Mouse (Mus musculus) CH12.LX (cell line): ENCODE measurements around the gene Plxna2. TPM values are rescaled to one million over a fixed set of nuclear protein-coding genes. Genes with fewer than 3 reads are reported as not detected.

ENCODE experiments used
- DNase-seq: peaks from one replicate; pipeline ENCODE4 v3.0.0-alpha.2; 2013; ENCODE audit errors: extremely low read depth
- H3K27ac ChIP-seq: 2 replicates; pipeline ENCODE4 v1.5.1; 2012; ENCODE audit warnings: low read depth, mild to moderate bottlenecking, control low read depth, moderate library complexity; ENCODE audit not compliant: insufficient read depth
- H3K27me3 ChIP-seq: replicated peaks from 2 replicates; pipeline ENCODE3; 2012; ENCODE audit warnings: inconsistent platforms
- H3K36me3 ChIP-seq, 2 experiments: replicated peaks in 1 of 2; 2 replicates each; pipeline versions ENCODE3 to v1.6.1; 2012; ENCODE audit warnings: inconsistent platforms in 1 of 2, low read length in 1 of 2, mild to moderate bottlenecking in 1 of 2, mixed read lengths in 1 of 2, moderate library complexity in 1 of 2; ENCODE audit not compliant: control insufficient read depth in 1 of 2, insufficient read depth in 1 of 2
- H3K4me1 ChIP-seq, 2 experiments: 2 replicates each; pipeline ENCODE4 v1.6.1; 2012; ENCODE audit warnings: inconsistent platforms in 1 of 2, moderate library complexity in 1 of 2; ENCODE audit not compliant: insufficient read depth in 2 of 2, control insufficient read depth in 1 of 2
- H3K4me2 ChIP-seq: 2 replicates; pipeline ENCODE4 v1.6.1; 2012; ENCODE audit warnings: low read depth, mild to moderate bottlenecking, control low read depth; ENCODE audit not compliant: poor library complexity, insufficient read depth, severe bottlenecking
- H3K4me3 ChIP-seq, 3 experiments: fragments of 150-350 bp in 1 of 3; sonication (generic) in 1 of 3; replicated peaks in 1 of 3; 2 replicates each; pipeline versions ENCODE3 to v1.5.1; 2011 to 2012; ENCODE audit warnings: low read depth in 2 of 3, low read length in 2 of 3, mild to moderate bottlenecking in 2 of 3, moderate library complexity in 2 of 3, control low read depth in 1 of 3, improper control_type of control experiment in 1 of 3, inconsistent platforms in 1 of 3, mixed read lengths in 1 of 3; ENCODE audit not compliant: poor library complexity in 1 of 3
- H3K79me2 ChIP-seq: replicated peaks from 2 replicates; pipeline ENCODE4 v1.6.1; 2012; ENCODE audit warnings: mild to moderate bottlenecking, moderate library complexity; ENCODE audit not compliant: control insufficient read depth, poor library complexity, insufficient read depth, severe bottlenecking; ENCODE audit errors: extremely low read depth
- H3K9ac ChIP-seq: 2 replicates; pipeline ENCODE4 v1.6.1; 2012; ENCODE audit warnings: low read depth, mild to moderate bottlenecking, control low read depth, moderate library complexity; ENCODE audit not compliant: insufficient read depth
- H3K9me3 ChIP-seq: replicated peaks from 2 replicates; pipeline ENCODE3; 2012; ENCODE audit warnings: low read length, inconsistent platforms, mixed read lengths
- BHLHE40 ChIP-seq: IDR thresholded peaks from 2 replicates; pipeline ENCODE4 v1.6.1; 2011; ENCODE audit warnings: mild to moderate bottlenecking, low read depth, low read length, improper control_type of control experiment
- CHD2 ChIP-seq: IDR thresholded peaks from 2 replicates; pipeline ENCODE4 v1.6.1; 2011; ENCODE audit warnings: low read length, improper control_type of control experiment
- CTCF ChIP-seq, 2 experiments: IDR thresholded peaks in 1 of 2; conservative IDR thresholded peaks in 1 of 2; 2 replicates each; pipeline ENCODE4 v1.5.1; 2011 to 2012; ENCODE audit warnings: low read depth in 2 of 2, low read length in 2 of 2, improper control_type of control experiment in 1 of 2, inconsistent platforms in 1 of 2, mild to moderate bottlenecking in 1 of 2, moderate library complexity in 1 of 2
- MAFK ChIP-seq: IDR thresholded peaks from 2 replicates; pipeline ENCODE4 v1.6.1; 2011; ENCODE audit warnings: low read length, improper control_type of control experiment; ENCODE audit not compliant: insufficient replicate concordance
- MAZ ChIP-seq: IDR thresholded peaks from 2 replicates; pipeline ENCODE4 v1.6.1; 2012; ENCODE audit warnings: low read depth, mild to moderate bottlenecking, inconsistent platforms, low read length, improper control_type of control experiment, moderate library complexity
- MEF2A ChIP-seq: IDR thresholded peaks from 2 replicates; pipeline ENCODE4 v1.6.1; 2014; ENCODE audit warnings: low read depth, mild to moderate bottlenecking, inconsistent platforms, low read length, improper control_type of control experiment, borderline replicate concordance
- NRF1 ChIP-seq: IDR thresholded peaks from 2 replicates; pipeline ENCODE4 v1.6.1; 2014; ENCODE audit warnings: low read depth, mild to moderate bottlenecking, inconsistent platforms, low read length, improper control_type of control experiment, moderate library complexity
- SIN3A ChIP-seq: IDR thresholded peaks from 2 replicates; pipeline ENCODE4 v1.6.1; 2012; ENCODE audit warnings: low read length, improper control_type of control experiment, inconsistent platforms
- SMC3 ChIP-seq: IDR thresholded peaks from 2 replicates; pipeline ENCODE4 v1.6.1; 2011; ENCODE audit warnings: low read depth, low read length, improper control_type of control experiment
- TBP ChIP-seq: conservative IDR thresholded peaks from 2 replicates; pipeline ENCODE4 v1.6.1; 2011; ENCODE audit warnings: low read depth, low read length, improper control_type of control experiment
- USF1 ChIP-seq: IDR thresholded peaks from 2 replicates; pipeline ENCODE4 v1.6.1; 2014; ENCODE audit warnings: low read depth, mild to moderate bottlenecking, inconsistent platforms, low read length, improper control_type of control experiment
- USF2 ChIP-seq: conservative IDR thresholded peaks from 2 replicates; pipeline ENCODE4 v1.6.1; 2011; ENCODE audit warnings: low read depth, low read length, improper control_type of control experiment
- ZC3H11A ChIP-seq: IDR thresholded peaks from 2 replicates; pipeline ENCODE4 v1.6.1; 2012; ENCODE audit warnings: low read depth, mild to moderate bottlenecking, inconsistent platforms, low read length, improper control_type of control experiment
- ZKSCAN1 ChIP-seq: IDR thresholded peaks from 2 replicates; pipeline ENCODE4 v1.6.1; 2012; ENCODE audit warnings: low read depth, inconsistent platforms, low read length, improper control_type of control experiment, borderline replicate concordance
- ZNF384 ChIP-seq: IDR thresholded peaks from 2 replicates; pipeline ENCODE4 v1.6.1; 2012; ENCODE audit warnings: low read depth, low read length, improper control_type of control experiment, inconsistent platforms
- dilution Hi-C: fragments of 300-500 bp; cut with MboI; formaldehyde crosslinking; loops from 2 replicates; pipeline ENCODE4 v1.14.3; 2020; ENCODE audit warnings: low sequenced_read_pairs; ENCODE audit not compliant: extremely low pct_unique_long_range_greater_than_20kb, extremely low pct_ligation_motif_present
- in situ Hi-C: fragments of 300-500 bp; cut with MboI; formaldehyde crosslinking; loops from 3 replicates; pipeline ENCODE4 v1.14.3; 2019; ENCODE audit warnings: low sequenced_read_pairs, low pct_ligation_motif_present, low pct_unique_long_range_greater_than_20kb, mixed read lengths
- polyA plus RNA-seq: library from polyadenylated mRNA; unstranded; fragments of >175 nt; gene quantifications from 2 replicates; pipeline ENCODE4 v1.2.1, GENCODE M21; 2012; ENCODE audit warnings: low read depth; ENCODE audit not compliant: insufficient read length
- total RNA-seq, 2 experiments: library from RNA; depleted of rRNA; stranded (reverse); fragments of 300-350 nt in 1 of 2; fragments of >200 nt in 1 of 2; gene quantifications; 2 replicates each; pipeline ENCODE4 v1.2.3; 2012 to 2014

Gene Plxna2
- total and polyA plus RNA-seq, 3 experiments = 0.04 to 0.05 (median 0.04) TPM

DNA sequence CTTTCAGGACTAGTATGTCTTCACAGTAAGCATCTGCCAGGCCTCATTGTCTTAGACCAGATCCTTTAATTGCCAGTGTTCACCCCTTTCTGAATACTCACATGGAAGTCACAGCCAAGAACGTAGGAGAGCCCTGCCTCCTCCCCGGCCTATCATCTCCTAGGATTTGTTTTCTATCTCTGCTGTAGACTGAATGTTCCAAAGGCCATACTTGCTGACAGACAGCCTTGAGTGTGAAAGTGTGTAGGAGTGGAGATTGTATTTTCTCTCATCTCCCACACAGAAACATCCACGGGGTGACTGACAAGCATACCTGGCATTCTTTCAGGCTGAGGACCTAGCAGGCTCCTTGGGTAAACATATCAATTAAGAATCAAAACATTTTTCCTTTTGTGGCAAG lies 177.3 kb downstream of the Plxna2 start:
- H3K9me3 ChIP-seq = no peaks in the 10 kb centered on the region
- in situ Hi-C loops (no loop called here), dilution Hi-C loops (no loop called here)
- no peak overlapping the region for H3K4me2 ChIP-seq
- H3K36me3 ChIP-seq = no peaks in the 10 kb centered on the region
- DNase-seq = no peak
- H3K4me1 ChIP-seq = no peaks in the 10 kb centered on the region
- no peak overlapping the region for H3K4me3 ChIP-seq
- H3K79me2 ChIP-seq = no peaks in the 10 kb centered on the region
- H3K27me3 ChIP-seq = no peaks in the 10 kb centered on the region
- H3K9ac ChIP-seq = no peak overlapping the region
- no peak for TF ChIP-seq CTCF (conservative IDR thresholded peaks at IDR 0.05 in 1 of 2, IDR thresholded peaks at IDR 0.05 in 1 of 2; ENCODE audit: low read depth in 2 of 2, low read length in 2 of 2)
- TF ChIP-seq, all 38 proteins: peak for 0
- H3K27ac ChIP-seq = no peak overlapping the region

DNA sequence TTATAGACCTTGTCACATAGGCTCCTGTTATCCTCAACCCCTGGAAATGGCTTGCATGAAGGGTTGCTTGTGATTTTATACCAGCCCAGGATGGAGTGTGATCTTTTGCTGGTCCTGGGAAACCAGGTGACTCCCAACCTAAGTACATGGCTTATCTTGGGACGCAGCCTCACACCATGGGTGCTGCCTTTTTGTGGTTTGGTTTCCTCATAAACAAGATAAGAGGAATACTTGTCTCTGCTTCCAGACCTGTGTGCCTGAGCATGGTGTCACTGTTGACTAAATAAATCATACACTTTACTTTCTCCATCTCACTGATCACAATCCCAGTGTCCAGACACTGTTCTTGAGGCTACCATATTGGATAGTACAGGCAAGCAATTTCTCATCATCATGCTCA lies 179.8 kb downstream of the Plxna2 start:
- in situ Hi-C loops (no loop called here), dilution Hi-C loops (no loop called here)
- no peaks in the 10 kb centered on the region for H3K4me1 ChIP-seq
- no peaks in the 10 kb centered on the region for H3K27me3 ChIP-seq
- no peak overlapping the region for H3K4me3 ChIP-seq
- H3K79me2 ChIP-seq = no peaks in the 10 kb centered on the region
- TF ChIP-seq SMC3 (no peak), CHD2 (no peak), MAFK (no peak), ZNF384 (no peak), CTCF (conservative IDR thresholded peaks at IDR 0.05 in 1 of 2, IDR thresholded peaks at IDR 0.05 in 1 of 2; ENCODE audit: low read depth in 2 of 2, low read length in 2 of 2) (no peak), NRF1 (no peak)
- no peak for DNase-seq
- H3K9ac ChIP-seq = no peak overlapping the region
- H3K9me3 ChIP-seq = no peaks in the 10 kb centered on the region
- no peak overlapping the region for H3K4me2 ChIP-seq
- no peaks in the 10 kb centered on the region for H3K36me3 ChIP-seq
- H3K27ac ChIP-seq = no peak overlapping the region

- H3K9ac ChIP-seq = no peak overlapping the region
- no peaks in the 10 kb centered on the region for H3K36me3 ChIP-seq
- in situ Hi-C loops (no loop called here), dilution Hi-C loops (no loop called here)
- H3K27ac ChIP-seq = no peak overlapping the region
- no peaks in the 10 kb centered on the region for H3K4me1 ChIP-seq
- H3K27me3 ChIP-seq = no peaks in the 10 kb centered on the region
- H3K9me3 ChIP-seq = no peaks in the 10 kb centered on the region
- no peak for DNase-seq
- no peak for TF ChIP-seq MEF2A
- H3K4me2 ChIP-seq = no peak overlapping the region
- no peak overlapping the region for H3K4me3 ChIP-seq
- H3K79me2 ChIP-seq = no peaks in the 10 kb centered on the region
These were observed 180.5 kb downstream of the Plxna2 start for GRCm38 (mm10) chr1:194798511-194798910.

DNA sequence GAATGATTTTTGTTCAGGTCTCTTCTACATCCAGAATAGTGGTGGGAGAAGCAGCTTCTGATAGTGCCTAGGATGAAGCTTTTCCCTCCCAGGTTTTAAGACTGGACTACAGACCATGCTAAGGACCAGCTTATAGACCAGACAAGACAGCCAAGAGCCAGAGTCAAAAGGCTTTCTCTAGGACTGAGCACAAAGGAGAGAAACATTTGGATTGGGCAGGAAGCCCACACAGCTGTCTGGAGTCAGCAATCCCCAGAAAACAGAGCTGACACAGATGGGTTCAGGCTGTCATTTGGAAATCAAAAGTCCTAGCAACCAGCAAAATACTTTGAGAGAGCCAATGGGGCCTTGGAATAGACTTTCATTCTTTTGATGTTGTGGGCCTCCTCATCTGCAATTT lies 190.2 kb downstream of the Plxna2 start:
- no peaks in the 10 kb centered on the region for H3K9me3 ChIP-seq
- no peaks in the 10 kb centered on the region for H3K79me2 ChIP-seq
- no peak for TF ChIP-seq MAZ
- TF ChIP-seq MAFK = no peak
- TF ChIP-seq SIN3A = no peak
- TF ChIP-seq TBP = no peak
- no peak for TF ChIP-seq ZC3H11A
- TF ChIP-seq NRF1 = no peak
- no peak for TF ChIP-seq USF1
- no peak for TF ChIP-seq USF2
- no peak for TF ChIP-seq BHLHE40
- no peak for TF ChIP-seq ZKSCAN1
- H3K4me1 ChIP-seq = no peaks in the 10 kb centered on the region
- no peak overlapping the region for H3K4me2 ChIP-seq
- no peaks in the 10 kb centered on the region for H3K27me3 ChIP-seq
- dilution Hi-C loops (no loop called here), in situ Hi-C loops (loop anchor here (25.0 kb wide), 1 partner anchor 171 kb away; no protein-coding TSS in a partner anchor)
- H3K27ac ChIP-seq = no peak overlapping the region
- no peak overlapping the region for H3K9ac ChIP-seq
- no peaks in the 10 kb centered on the region for H3K36me3 ChIP-seq
- H3K4me3 ChIP-seq = no peak overlapping the region
- no peak for DNase-seq
